37 mouse cellular contexts compared by ENCODE assay signal in the genomic region with DNA sequence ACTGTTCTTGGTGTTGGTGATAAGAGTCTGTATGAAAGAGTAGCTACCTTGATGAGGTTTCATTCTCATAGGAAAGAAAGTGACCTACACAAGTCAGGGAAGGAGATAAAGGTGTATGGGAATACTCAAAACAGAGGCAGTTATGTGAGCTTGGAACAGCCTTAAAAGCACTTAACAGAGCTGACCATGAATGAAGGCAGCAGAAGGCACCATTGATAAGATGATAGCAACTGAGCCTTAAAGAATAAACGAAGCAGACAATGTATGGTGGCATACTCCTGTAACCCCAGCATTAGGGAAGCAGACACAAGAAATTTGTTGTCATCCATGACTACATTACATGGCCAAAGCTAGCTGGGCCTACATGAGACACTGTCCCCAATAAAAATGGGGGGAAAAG. TPM values are rescaled to one million over a fixed set of nuclear protein-coding genes. Genes with fewer than 3 reads are reported as not detected.
DNase-seq lines count a peak whose midpoint lies in the region; ATAC-seq lines count a peak whose summit lies in the region.
"Had no signal": no experiment of that assay in that cellular context is flagged by ENCODE, and none has a peak within 500 bp of the region (broad histone marks: within the 10 kb centered on the region; RNA-seq: fewer than 3 reads in every experiment).

No protein-coding gene starts in this region.

- H3K4me3 ChIP-seq in liver, embryonic 11.5 days (ENCODE audit: low read depth, low read length): no peak overlapping the region
- no peak overlapping the region for H3K4me3 ChIP-seq in liver, embryonic 15.5 days (replicated peaks)
- H3K4me3 ChIP-seq: embryonic facial prominence, embryonic 10.5 days; embryonic facial prominence, embryonic 13.5 days; forebrain, embryonic 10.5 days; forebrain, embryonic 13.5 days; heart, adult 2 months; heart, embryonic 10.5 days; heart, embryonic 13.5 days had no signal

- peak; percentile 60 for ATAC-seq in liver, embryonic 11.5 days (replicated peaks; ENCODE audit: low FRiP score)
- ATAC-seq in erythroid progenitor cell, adult 5-6 weeks (replicated peaks; ENCODE audit: low FRiP score, poor library complexity, severe bottlenecking): peak; percentile 50; the same call in 1 of the 2 replicates
- peak; percentile 19; the same call in 1 of the 2 replicates for ATAC-seq in liver, embryonic 15.5 days (ENCODE audit: insufficient read depth)
- peak; percentile 83 for ATAC-seq in megakaryocyte-erythroid progenitor cell, adult 5-6 weeks (replicated peaks; ENCODE audit: low FRiP score, low TSS enrichment, poor library complexity, severe bottlenecking)
- ATAC-seq: forebrain, embryonic 13.5 days; forebrain, embryonic 16.5 days; hindbrain, postnatal 0 days; Patski had no signal

- no peaks in the 10 kb centered on the region for H3K36me3 ChIP-seq in liver, embryonic 11.5 days (ENCODE audit: control insufficient read depth, insufficient read depth, low read length)
- H3K36me3 ChIP-seq in liver, embryonic 15.5 days (replicated peaks): peaks cover 7% of the 10 kb centered on the region; the same call in 1 of the 2 replicates
- H3K36me3 ChIP-seq: embryonic facial prominence, embryonic 10.5 days; embryonic facial prominence, embryonic 13.5 days; forebrain, embryonic 10.5 days; heart, embryonic 10.5 days; heart, embryonic 13.5 days had no signal

- H3K4me1 ChIP-seq in liver, embryonic 11.5 days (replicated peaks; ENCODE audit: control insufficient read depth, insufficient read depth, low read length): no peaks in the 10 kb centered on the region; the same call in none of the 2 replicates
- H3K4me1 ChIP-seq in liver, embryonic 15.5 days (replicated peaks): peaks cover 28% of the 10 kb centered on the region
- H3K4me1 ChIP-seq: embryonic facial prominence, embryonic 10.5 days; embryonic facial prominence, embryonic 13.5 days; forebrain, embryonic 10.5 days; forebrain, embryonic 13.5 days; heart, embryonic 10.5 days; heart, embryonic 13.5 days had no signal

- no peak overlapping the region for H3K27ac ChIP-seq in liver, embryonic 11.5 days (ENCODE audit: low read depth, low read length)
- peak overlapping the region; percentile 68 for H3K27ac ChIP-seq in liver, embryonic 15.5 days (replicated peaks)
- H3K27ac ChIP-seq: embryonic facial prominence, embryonic 10.5 days; embryonic facial prominence, embryonic 13.5 days; forebrain, embryonic 10.5 days; forebrain, embryonic 13.5 days; heart, adult 2 months; heart, embryonic 10.5 days; heart, embryonic 13.5 days; hindbrain, embryonic 14.5 days; hindbrain, postnatal 0 days had no signal

- 35% methylated on average over 1 of the region's 1 CpGs for WGBS in liver, embryonic 11.5 days
- 26% methylated on average over 1 of the region's 1 CpGs for WGBS in liver, embryonic 15.5 days (ENCODE audit: insufficient replicate concordance)

- no peak overlapping the region for H3K9ac ChIP-seq in liver, embryonic 11.5 days (ENCODE audit: low read depth, low read length)
- H3K9ac ChIP-seq in liver, embryonic 15.5 days: peak overlapping the region; percentile 27; the same call in 1 of the 2 replicates
- H3K9ac ChIP-seq: embryonic facial prominence, embryonic 13.5 days; forebrain, embryonic 13.5 days; heart, embryonic 13.5 days; hindbrain, embryonic 14.5 days had no signal

- H3K4me2 ChIP-seq in liver, embryonic 11.5 days: no peak overlapping the region
- H3K4me2 ChIP-seq in liver, embryonic 15.5 days: peak overlapping the region; percentile 20; the same call in 1 of the 2 replicates
- H3K4me2 ChIP-seq: embryonic facial prominence, embryonic 13.5 days; forebrain, embryonic 13.5 days; heart, embryonic 13.5 days; hindbrain, embryonic 14.5 days had no signal

- DNase-seq in liver, embryonic 11.5 days (ENCODE audit: low spot score): no peak
- no peak for DNase-seq in liver
- no peak for DNase-seq in cerebellum, adult 11-12 months
- no peak for DNase-seq in kidney, postnatal 4 days
- DNase-seq in right cerebral cortex, adult 2 months (ENCODE audit: low spot score in 2 of 2): no peak
- DNase-seq: adrenal gland, postnatal 10 days; adrenal gland, postnatal 36 days; cerebellum, adult 11 months; cerebellum, adult 9-11 months; cerebellum, postnatal 25 days; embryo, embryonic 11 days; gastrocnemius, postnatal 10 days; gastrocnemius, postnatal 36 days; heart, adult 2 months; heart, postnatal 14 days; heart, postnatal 4 days had no signal

- no peaks in the 10 kb centered on the region for H3K27me3 ChIP-seq in liver, embryonic 11.5 days (replicated peaks; ENCODE audit: control insufficient read depth, insufficient read depth, low read length)
- H3K27me3 ChIP-seq in liver, embryonic 15.5 days: no peaks in the 10 kb centered on the region
- H3K27me3 ChIP-seq: embryonic facial prominence, embryonic 13.5 days; forebrain, embryonic 13.5 days; heart, embryonic 13.5 days had no signal

- H3K9me3 ChIP-seq in liver, embryonic 11.5 days (ENCODE audit: control insufficient read depth, low read length): no peaks in the 10 kb centered on the region
- no peaks in the 10 kb centered on the region for H3K9me3 ChIP-seq in liver, embryonic 15.5 days (replicated peaks)
- H3K9me3 ChIP-seq: embryonic facial prominence, embryonic 10.5 days; embryonic facial prominence, embryonic 13.5 days; forebrain, embryonic 10.5 days; forebrain, embryonic 13.5 days; heart, embryonic 10.5 days; heart, embryonic 13.5 days had no signal

RNA-seq across cellular contexts. Expression of a gene that starts 19.9 kb away (rescaled TPM):
- polyA plus RNA-seq in liver, embryonic 11.5 days (2014; fragmentation: Nextera tagmentation; extraction: Ambion mirVana): 1.3 and 1.5 TPM in 2 replicates
- not detected in 2 replicates for total RNA-seq in erythroid progenitor cell, adult 5-6 weeks (2015; ENCODE audit: low replicate concordance)
- total RNA-seq in erythroid progenitor cell, adult 5-6 weeks (2017; ENCODE audit: low replicate concordance): 13.9 TPM in 1 of 2 replicates, not detected in the other
- 2.1 and 2.6 TPM in 2 replicates for polyA plus RNA-seq in liver, embryonic 15.5 days (2015; fragmentation: Nextera tagmentation; extraction: Ambion mirVana)
- total RNA-seq in megakaryocyte-erythroid progenitor cell, adult 5-6 weeks (2014; fragmentation: Nextera tagmentation): 8.3 and 18.6 TPM in 2 replicates
- total RNA-seq in megakaryocyte-erythroid progenitor cell, adult 5-6 weeks (2017): not detected in 2 replicates
- total RNA-seq: adrenal gland, adult 18-20 months; ES-E14; gastrocnemius, postnatal 10 days; gastrocnemius, postnatal 36 days; hindbrain, postnatal 0 days had no signal
- polyA plus RNA-seq: embryonic facial prominence, embryonic 10.5 days; embryonic facial prominence, embryonic 13.5 days; forebrain, embryonic 10.5 days; forebrain, embryonic 13.5 days; forebrain, embryonic 16.5 days; heart, embryonic 10.5 days; heart, embryonic 16.5 days; hindbrain, embryonic 11.5 days; hindbrain, embryonic 14.5 days; hindbrain, postnatal 0 days; Patski had no signal

RNA-seq across cellular contexts. Expression of a gene that starts 30.9 kb away (rescaled TPM):
- polyA plus RNA-seq in liver, embryonic 11.5 days (2014; fragmentation: Nextera tagmentation; extraction: Ambion mirVana): 27.7 and 31.5 TPM in 2 replicates
- total RNA-seq in erythroid progenitor cell, adult 5-6 weeks (2015; ENCODE audit: low replicate concordance): 121 and 139 TPM in 2 replicates
- 73.2 and 74.3 TPM in 2 replicates for total RNA-seq in erythroid progenitor cell, adult 5-6 weeks (2017; ENCODE audit: low replicate concordance)
- 24.3 and 25.4 TPM in 2 replicates for polyA plus RNA-seq in liver, embryonic 15.5 days (2015; fragmentation: Nextera tagmentation; extraction: Ambion mirVana)
- 45.8 and 46.1 TPM in 2 replicates for total RNA-seq in megakaryocyte-erythroid progenitor cell, adult 5-6 weeks (2014; fragmentation: Nextera tagmentation)
- total RNA-seq in megakaryocyte-erythroid progenitor cell, adult 5-6 weeks (2017): 18.6 and 21.5 TPM in 2 replicates

RNA-seq across cellular contexts. Expression of a gene that starts 46.8 kb away (rescaled TPM):
- polyA plus RNA-seq in liver, embryonic 11.5 days (2014; fragmentation: Nextera tagmentation; extraction: Ambion mirVana): 1.0 and 1.1 TPM in 2 replicates
- 1.3 and 2.5 TPM in 2 replicates for total RNA-seq in erythroid progenitor cell, adult 5-6 weeks (2015; ENCODE audit: low replicate concordance)
- total RNA-seq in erythroid progenitor cell, adult 5-6 weeks (2017; ENCODE audit: low replicate concordance): 0.45 and 1.0 TPM in 2 replicates
- 2.6 and 3.4 TPM in 2 replicates for polyA plus RNA-seq in liver, embryonic 15.5 days (2015; fragmentation: Nextera tagmentation; extraction: Ambion mirVana)
- total RNA-seq in megakaryocyte-erythroid progenitor cell, adult 5-6 weeks (2014; fragmentation: Nextera tagmentation): not detected in 2 replicates
- total RNA-seq in megakaryocyte-erythroid progenitor cell, adult 5-6 weeks (2017): not detected in 2 replicates
- total RNA-seq: adrenal gland, adult 18-20 months; adrenal gland, postnatal 10 days; adrenal gland, postnatal 36 days; common myeloid progenitor, adult 5-6 weeks; ES-E14; gastrocnemius, adult 18-20 months; gastrocnemius, postnatal 10 days; gastrocnemius, postnatal 36 days; granulocyte monocyte progenitor cell, adult 5-6 weeks; heart, adult 2 months; heart, postnatal 14 days; heart, postnatal 4 days; hindbrain, postnatal 0 days had no signal
- polyA plus RNA-seq: embryonic facial prominence, embryonic 10.5 days; embryonic facial prominence, embryonic 13.5 days; forebrain, embryonic 10.5 days; forebrain, embryonic 13.5 days; forebrain, embryonic 16.5 days; heart, adult 2 months; heart, embryonic 10.5 days; heart, embryonic 16.5 days; hindbrain, embryonic 11.5 days; hindbrain, embryonic 14.5 days; hindbrain, postnatal 0 days; Patski had no signal

RNA-seq across cellular contexts. Expression of a gene that starts 47.0 kb away (rescaled TPM):
- not detected in 2 replicates for polyA plus RNA-seq in liver, embryonic 11.5 days (2014; fragmentation: Nextera tagmentation; extraction: Ambion mirVana)
- total RNA-seq in erythroid progenitor cell, adult 5-6 weeks (2015; ENCODE audit: low replicate concordance): 16.9 and 26.4 TPM in 2 replicates
- total RNA-seq in erythroid progenitor cell, adult 5-6 weeks (2017; ENCODE audit: low replicate concordance): 14.5 TPM in 1 of 2 replicates, not detected in the other
- polyA plus RNA-seq in liver, embryonic 15.5 days (2015; fragmentation: Nextera tagmentation; extraction: Ambion mirVana): not detected in 2 replicates
- total RNA-seq in megakaryocyte-erythroid progenitor cell, adult 5-6 weeks (2014; fragmentation: Nextera tagmentation): not detected in 2 replicates
- total RNA-seq in megakaryocyte-erythroid progenitor cell, adult 5-6 weeks (2017): 6.0 TPM in 1 of 2 replicates, not detected in the other
- total RNA-seq: adrenal gland, adult 18-20 months; adrenal gland, postnatal 10 days; adrenal gland, postnatal 36 days; common myeloid progenitor, adult 5-6 weeks; ES-E14; gastrocnemius, adult 18-20 months; gastrocnemius, postnatal 10 days; gastrocnemius, postnatal 36 days; granulocyte monocyte progenitor cell, adult 5-6 weeks; heart, adult 2 months; heart, postnatal 14 days; heart, postnatal 4 days; hindbrain, postnatal 0 days had no signal
- polyA plus RNA-seq: embryonic facial prominence, embryonic 10.5 days; embryonic facial prominence, embryonic 13.5 days; erythroblast, embryonic 14.5 days; forebrain, embryonic 10.5 days; forebrain, embryonic 13.5 days; forebrain, embryonic 16.5 days; heart, adult 2 months; heart, embryonic 13.5 days; heart, embryonic 16.5 days; hindbrain, embryonic 11.5 days; hindbrain, embryonic 14.5 days; hindbrain, postnatal 0 days had no signal

Comparison
In these comparisons a context has a peak if more than half of its experiments do, and no peak if none do; other contexts are left out.
1. ATAC-seq: peak in every context shown above with its lines; median percentile 83 in megakaryocyte-erythroid progenitor cell, adult 5-6 weeks; 60 in liver, embryonic 11.5 days; 50 in erythroid progenitor cell, adult 5-6 weeks; 19 in liver, embryonic 15.5 days.